Mouse (Mus musculus) neural tube, embryonic 12.5 days (tissue): ENCODE data around the gene Gm26661. TPM values are rescaled to one million over a fixed set of nuclear protein-coding genes. Genes with fewer than 3 reads are reported as not detected.

ENCODE experiments used
- ATAC-seq: fragments of 200-750 bp; cut with Nextera tagmentation; 2 replicates; pipeline ENCODE4 v1.8.0; 2017; ENCODE audit warnings: low read depth, mild to moderate bottlenecking, moderate TSS enrichment, moderate library complexity; ENCODE audit not compliant: low FRiP score
- H3K27ac ChIP-seq: fragments of 300-500 bp; sonication (generic); 2 replicates; pipeline ENCODE4 v1.5.1; 2016
- H3K27me3 ChIP-seq: fragments of 300-500 bp; sonication (generic); replicated peaks from 2 replicates; pipeline ENCODE4 v1.6.1; 2016; ENCODE audit warnings: mild to moderate bottlenecking
- H3K36me3 ChIP-seq: fragments of 300-500 bp; sonication (generic); 2 replicates; pipeline ENCODE4 v1.6.1; 2016; ENCODE audit warnings: mild to moderate bottlenecking
- H3K4me1 ChIP-seq: fragments of 300-500 bp; sonication (generic); 2 replicates; pipeline ENCODE4 v1.6.1; 2016
- H3K4me2 ChIP-seq: fragments of 300-500 bp; sonication (generic); replicated peaks from 2 replicates; pipeline ENCODE4 v1.6.1; 2016; ENCODE audit warnings: mild to moderate bottlenecking
- H3K4me3 ChIP-seq: fragments of 300-500 bp; sonication (generic); 2 replicates; pipeline ENCODE4 v1.5.1; 2016
- H3K9ac ChIP-seq: fragments of 300-500 bp; sonication (generic); 2 replicates; pipeline ENCODE4 v1.6.1; 2016; ENCODE audit warnings: mild to moderate bottlenecking
- H3K9me3 ChIP-seq: fragments of 300-500 bp; sonication (generic); 2 replicates; pipeline ENCODE4 v1.6.1; 2016; ENCODE audit warnings: mild to moderate bottlenecking
- WGBS: fragments of 180-500 bp; shearing (Covaris S2); methylation state at CpG from one replicate; pipeline ENCODE4 v1.1.7; 2016; 5-methylcytosine and 5-hydroxymethylcytosine counted together
- polyA plus RNA-seq: library from polyadenylated mRNA; unstranded; fragments of >200 nt; fragmentation: Nextera tagmentation; extraction: Ambion mirVana; gene quantifications from 2 replicates; pipeline ENCODE4 v1.2.1, GENCODE M21; 2016

The Gm26661 gene
- polyA plus RNA-seq, 1 experiment from 2014 or later, result not detected

- Histone ChIP-seq H3K36me3 (no peaks in the 10 kb centered on the region), H3K9me3 (no peaks in the 10 kb centered on the region), H3K9ac (no peak overlapping the region), H3K27me3 (no peaks in the 10 kb centered on the region), H3K4me1 (no peaks in the 10 kb centered on the region), H3K4me2 (no peak overlapping the region), H3K4me3 (no peak overlapping the region), H3K27ac (no peak overlapping the region)
- no peak for ATAC-seq
- WGBS, result 67% methylated on average over 4 of the region's 4 CpGs
Observed at GRCm38 (mm10) chr14:7803874-7804557, 12.6 kb downstream of the Gm26661 start.

GRCm38 (mm10) chr14:7804558-7804905 lies 13.1 kb downstream of the Gm26661 start:
- ATAC-seq, result no peak

GRCm38 (mm10) chr14:7807711-7808110 lies 16.3 kb downstream of the Gm26661 start:
- Histone ChIP-seq H3K27me3 (no peaks in the 10 kb centered on the region), H3K27ac (no peak overlapping the region), H3K4me3 (no peak overlapping the region), H3K9me3 (no peaks in the 10 kb centered on the region), H3K4me1 (no peaks in the 10 kb centered on the region), H3K36me3 (no peaks in the 10 kb centered on the region), H3K9ac (no peak overlapping the region), H3K4me2 (no peak overlapping the region)
- 76% methylated on average over 4 of the region's 4 CpGs for WGBS
- no peak for ATAC-seq

More at GRCm38 (mm10) chr14:7804558-7804905, 13.1 kb downstream of the Gm26661 start:
- Histone ChIP-seq H3K9me3 (no peaks in the 10 kb centered on the region), H3K4me1 (no peaks in the 10 kb centered on the region), H3K9ac (no peak overlapping the region), H3K4me3 (no peak overlapping the region), H3K27me3 (no peaks in the 10 kb centered on the region), H3K36me3 (no peaks in the 10 kb centered on the region), H3K27ac (no peak overlapping the region), H3K4me2 (no peak overlapping the region)
- 92% methylated on average over 2 of the region's 2 CpGs for WGBS

GRCm38 (mm10) chr14:7808501-7808981 lies 17.2 kb downstream of the Gm26661 start:
- no peak overlapping the region for H3K4me3 ChIP-seq
- no peak overlapping the region for H3K27ac ChIP-seq
- H3K36me3 ChIP-seq, result no peaks in the 10 kb centered on the region
- 75% methylated on average over 11 of the region's 11 CpGs for WGBS
- no peak overlapping the region for H3K9ac ChIP-seq
- H3K27me3 ChIP-seq, result no peaks in the 10 kb centered on the region
- no peak overlapping the region for H3K4me2 ChIP-seq
- ATAC-seq, result no peak
- no peaks in the 10 kb centered on the region for H3K9me3 ChIP-seq
- no peaks in the 10 kb centered on the region for H3K4me1 ChIP-seq

GRCm38 (mm10) chr14:7809043-7809955 lies 17.9 kb downstream of the Gm26661 start:
- H3K27ac ChIP-seq, result no peak overlapping the region
- H3K4me1 ChIP-seq, result no peaks in the 10 kb centered on the region
- ATAC-seq, result no peak
- no peaks in the 10 kb centered on the region for H3K36me3 ChIP-seq
- no peaks in the 10 kb centered on the region for H3K27me3 ChIP-seq
- WGBS, result 88% methylated on average over 12 of the region's 12 CpGs
- H3K9ac ChIP-seq, result no peak overlapping the region
- no peaks in the 10 kb centered on the region for H3K9me3 ChIP-seq
- H3K4me3 ChIP-seq, result no peak overlapping the region
- no peak overlapping the region for H3K4me2 ChIP-seq

GRCm38 (mm10) chr14:7817770-7818462 lies 26.5 kb downstream of the Gm26661 start, which contains the start of gene Flnb:
TSS of gene Flnb (plus strand) at chr14:7817957.
- Histone ChIP-seq H3K4me2 (peak within 1 kb of the TSS; percentile 93), H3K36me3 (no peaks in the 10 kb centered on the region), H3K9ac (peak within 1 kb of the TSS; percentile 75), H3K27me3 (no peaks in the 10 kb centered on the region), H3K4me3 (peak within 1 kb of the TSS; percentile 70), H3K4me1 (peaks cover 36% of the 10 kb centered on the region), H3K9me3 (no peaks in the 10 kb centered on the region), H3K27ac (no peak within 1 kb of the TSS)
- under 1% methylated on average over 49 of the region's 49 CpGs for whole genome bisulfite sequencing
- ATAC-seq, result peak; percentile 98

- ATAC-seq, result peak; percentile 55
- Histone ChIP-seq H3K9me3 (no peaks in the 10 kb centered on the region), H3K4me2 (peak overlapping the region; percentile 93), H3K9ac (peak overlapping the region; percentile 75), H3K4me3 (peak overlapping the region; percentile 70), H3K27me3 (no peaks in the 10 kb centered on the region), H3K36me3 (no peaks in the 10 kb centered on the region), H3K4me1 (peaks cover 36% of the 10 kb centered on the region), H3K27ac (no peak overlapping the region)
- under 1% methylated on average over 36 of the region's 36 CpGs for WGBS
Observed at GRCm38 (mm10) chr14:7818463-7819121, 27.2 kb downstream of the Gm26661 start.

GRCm38 (mm10) chr14:7819446-7819845 lies 28.1 kb downstream of the Gm26661 start:
- no peaks in the 10 kb centered on the region for H3K9me3 ChIP-seq
- no peak overlapping the region for H3K27ac ChIP-seq
- H3K4me2 ChIP-seq, result peak overlapping the region; percentile 93
- no peak for ATAC-seq
- peaks cover 36% of the 10 kb centered on the region for H3K4me1 ChIP-seq
- WGBS, result 78% methylated on average over 5 of the region's 5 CpGs
- peak overlapping the region; percentile 70 for H3K4me3 ChIP-seq
- no peaks in the 10 kb centered on the region for H3K36me3 ChIP-seq
- no peaks in the 10 kb centered on the region for H3K27me3 ChIP-seq
- peak overlapping the region; percentile 75; the same call in 1 of the 2 replicates for H3K9ac ChIP-seq

GRCm38 (mm10) chr14:7821341-7821740 lies 30.0 kb downstream of the Gm26661 start:
- Histone ChIP-seq H3K9ac (no peak overlapping the region), H3K27me3 (no peaks in the 10 kb centered on the region), H3K9me3 (no peaks in the 10 kb centered on the region), H3K4me2 (peak overlapping the region; percentile 93), H3K4me1 (peaks cover 50% of the 10 kb centered on the region), H3K27ac (no peak overlapping the region), H3K4me3 (no peak overlapping the region), H3K36me3 (no peaks in the 10 kb centered on the region)
- 69% methylated on average over 8 of the region's 8 CpGs for WGBS
- no peak for ATAC-seq

GRCm38 (mm10) chr14:7822693-7823092 lies 31.3 kb downstream of the Gm26661 start:
- 44% methylated on average over 7 of the region's 7 CpGs for WGBS
- Histone ChIP-seq H3K9ac (no peak overlapping the region), H3K4me3 (no peak overlapping the region), H3K4me2 (no peak overlapping the region), H3K4me1 (peaks cover 52% of the 10 kb centered on the region), H3K27ac (no peak overlapping the region), H3K36me3 (no peaks in the 10 kb centered on the region), H3K9me3 (no peaks in the 10 kb centered on the region), H3K27me3 (no peaks in the 10 kb centered on the region)
- ATAC-seq, result no peak

GRCm38 (mm10) chr14:7824651-7825268 lies 33.4 kb downstream of the Gm26661 start:
- Histone ChIP-seq H3K4me1 (peaks cover 40% of the 10 kb centered on the region), H3K36me3 (no peaks in the 10 kb centered on the region), H3K27ac (no peak overlapping the region), H3K4me3 (no peak overlapping the region), H3K27me3 (no peaks in the 10 kb centered on the region), H3K4me2 (no peak overlapping the region), H3K9me3 (no peaks in the 10 kb centered on the region), H3K9ac (no peak overlapping the region)
- no peak for ATAC-seq
- WGBS, result 76% methylated on average over 8 of the region's 8 CpGs
